Mouse (Mus musculus) skeletal muscle tissue, adult 2 months (tissue): ENCODE data around the gene Tmprss12.
"Not testable (repeated sequence)": the region's sequence is repeated elsewhere in the genome, so short reads cannot be mapped to it uniquely, and the experiment has no call there.

Source experiments
- DNase-seq: peaks from one replicate; pipeline ENCODE4 v3.0.0-alpha.2; 2012; ENCODE audit warnings: low read depth, low spot score

The Tmprss12 gene

GRCm38 (mm10) chr15:100280626-100281025, at the start of gene Tmprss12:
TSS of gene Tmprss12 (plus strand) at chr15:100280837.
- no peak for DNase-seq

- no peak for DNase-seq
Observed at GRCm38 (mm10) chr15:100231616-100232525, 48.8 kb upstream of the Tmprss12 start.

- no peak for DNase-seq
Observed at GRCm38 (mm10) chr15:100235208-100235965, 45.2 kb upstream of the Tmprss12 start.

GRCm38 (mm10) chr15:100236952-100237351, 43.7 kb upstream of the Tmprss12 start:
- no peak for DNase-seq

- no peak for DNase-seq
Observed at GRCm38 (mm10) chr15:100241780-100242179, 38.9 kb upstream of the Tmprss12 start.

- DNase-seq = no peak
Observed at GRCm38 (mm10) chr15:100245951-100246350, 34.7 kb upstream of the Tmprss12 start.

- no peak for DNase-seq
Observed at GRCm38 (mm10) chr15:100247296-100247695, 33.3 kb upstream of the Tmprss12 start.

- DNase-seq = no peak
Observed at GRCm38 (mm10) chr15:100248665-100249433, 31.8 kb upstream of the Tmprss12 start.

- no peak for DNase-seq
Observed at GRCm38 (mm10) chr15:100251153-100251780, 29.4 kb upstream of the Tmprss12 start.

GRCm38 (mm10) chr15:100256386-100256785, 24.3 kb upstream of the Tmprss12 start:
- DNase-seq = no peak

GRCm38 (mm10) chr15:100257305-100257704, 23.3 kb upstream of the Tmprss12 start:
- no peak for DNase-seq

GRCm38 (mm10) chr15:100258646-100259425, 21.8 kb upstream of the Tmprss12 start:
- DNase-seq = no peak

GRCm38 (mm10) chr15:100260351-100260750, 20.3 kb upstream of the Tmprss12 start:
- not testable (repeated sequence) for DNase-seq

- DNase-seq = peak; percentile 15
Observed at GRCm38 (mm10) chr15:100263246-100263905, 17.3 kb upstream of the Tmprss12 start.

- DNase-seq = no peak
Observed at GRCm38 (mm10) chr15:100265586-100266325, 14.9 kb upstream of the Tmprss12 start.

GRCm38 (mm10) chr15:100268916-100269315, 11.7 kb upstream of the Tmprss12 start:
- DNase-seq = no peak

GRCm38 (mm10) chr15:100269776-100270175, 10.9 kb upstream of the Tmprss12 start:
- no peak for DNase-seq

GRCm38 (mm10) chr15:100270609-100271008, 10.0 kb upstream of the Tmprss12 start:
- DNase-seq = not testable (repeated sequence)

GRCm38 (mm10) chr15:100271411-100271810, 9.2 kb upstream of the Tmprss12 start:
- no peak for DNase-seq
